Mouse (Mus musculus): ENCODE measurements around the gene Dlx4. TPM values are rescaled to one million over a fixed set of nuclear protein-coding genes. Genes with fewer than 3 reads are reported as not detected.
A peak's percentile ranks its signal among the peaks of the same experiment; 100 is the strongest.

Dlx4 gene
- total RNA-seq, 2 experiments from 2014 or later, result not detected

- ATAC-seq (ENCODE audit: poor library complexity, severe bottlenecking), result no peak
These were observed 2.4 kb downstream of the Dlx4 start for GRCm38 (mm10) chr11:95143663-95144062.

DNA sequence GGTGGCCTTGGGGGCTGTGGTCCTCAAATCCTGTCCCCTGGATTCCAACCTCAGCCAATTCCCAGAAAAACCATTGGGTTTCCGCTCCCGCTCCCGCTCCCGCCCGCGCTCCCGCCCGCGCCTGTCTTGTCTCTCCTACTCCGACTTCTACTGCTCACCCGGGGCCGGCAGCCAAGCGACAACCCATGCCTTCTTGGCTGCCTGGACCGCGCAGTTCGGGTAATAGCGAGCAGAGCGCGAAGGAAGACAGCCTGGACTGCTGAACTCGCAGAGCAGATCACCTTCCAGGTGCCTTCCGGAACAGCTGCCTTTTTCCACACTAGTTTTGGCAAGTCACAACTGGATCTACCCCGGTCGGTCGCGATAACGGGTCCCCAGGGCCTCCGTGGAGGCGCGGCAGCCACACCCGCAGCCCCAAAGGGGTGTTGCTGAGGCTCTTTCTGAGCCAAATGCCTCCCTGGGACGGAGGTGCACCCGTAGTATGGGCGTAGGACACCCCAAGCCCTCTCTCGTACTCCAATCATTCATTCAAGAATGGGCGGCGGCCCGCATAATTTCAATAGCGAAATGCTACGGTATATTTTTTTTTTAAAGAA is 3.0 kb downstream of the Dlx4 start:
- no peak for ATAC-seq (ENCODE audit: poor library complexity, severe bottlenecking)

DNA sequence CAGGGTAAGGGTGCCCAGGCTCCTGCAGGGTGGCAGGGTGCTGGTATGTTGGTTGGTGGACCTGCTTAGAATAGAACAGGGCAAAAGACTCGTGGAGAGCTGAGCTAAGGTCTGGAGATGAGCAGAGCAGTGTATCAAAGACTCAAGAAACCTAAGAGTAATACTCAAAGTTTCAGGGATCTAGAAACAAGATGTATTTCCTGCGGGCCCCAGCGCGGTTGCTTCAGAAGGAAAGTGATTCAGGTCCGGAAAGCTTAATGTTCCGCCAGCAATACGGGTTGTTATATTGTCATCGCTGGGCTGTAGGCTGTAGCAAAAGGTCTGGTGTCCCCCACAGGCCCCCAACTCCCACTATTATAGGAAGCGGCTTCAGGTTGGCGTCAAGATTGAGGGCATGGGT is 3.8 kb downstream of the Dlx4 start:
- ATAC-seq (ENCODE audit: poor library complexity, severe bottlenecking), result no peak

DNA sequence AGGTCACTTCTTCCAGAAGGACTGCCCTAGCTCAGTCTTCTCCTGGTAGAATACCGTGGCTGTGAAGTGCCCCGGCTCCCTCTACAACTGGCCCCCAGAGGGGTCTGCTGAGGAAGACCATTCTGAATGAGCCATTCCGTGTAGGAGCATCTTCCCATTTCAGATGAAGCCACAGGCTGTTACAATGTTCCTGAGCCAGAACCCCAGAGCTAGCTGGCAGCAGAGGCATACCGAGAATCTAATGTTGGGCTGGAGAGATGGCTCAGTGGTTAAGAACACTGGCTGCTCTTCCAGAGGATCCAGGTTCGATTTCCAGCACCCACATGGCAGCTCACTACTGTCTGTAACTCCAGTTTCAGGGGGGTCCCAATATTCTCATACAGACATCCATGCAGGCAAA is 6.2 kb downstream of the Dlx4 start:
- no peak for ATAC-seq (ENCODE audit: poor library complexity, severe bottlenecking)

DNA sequence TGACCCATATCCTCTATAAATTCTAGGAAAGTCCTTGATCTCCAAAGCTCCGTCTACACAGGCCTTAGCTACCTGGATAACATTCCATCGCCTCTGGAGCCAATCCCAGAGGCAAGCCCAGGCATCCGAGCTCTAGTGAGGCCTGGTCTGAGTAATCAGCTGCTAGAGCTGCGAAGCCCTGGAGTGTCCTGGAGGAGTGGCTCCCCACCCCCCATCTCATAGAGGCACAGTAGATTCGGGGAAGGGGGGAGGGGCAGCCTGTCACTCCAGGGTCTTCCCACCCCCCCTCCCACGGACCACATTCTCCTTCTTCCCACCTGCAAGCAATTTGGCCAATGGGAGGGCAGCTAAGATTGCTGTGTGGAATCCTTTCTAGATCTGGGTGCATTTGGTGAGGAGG is 8.8 kb downstream of the Dlx4 start:
- ATAC-seq (ENCODE audit: poor library complexity, severe bottlenecking), result no peak

DNA sequence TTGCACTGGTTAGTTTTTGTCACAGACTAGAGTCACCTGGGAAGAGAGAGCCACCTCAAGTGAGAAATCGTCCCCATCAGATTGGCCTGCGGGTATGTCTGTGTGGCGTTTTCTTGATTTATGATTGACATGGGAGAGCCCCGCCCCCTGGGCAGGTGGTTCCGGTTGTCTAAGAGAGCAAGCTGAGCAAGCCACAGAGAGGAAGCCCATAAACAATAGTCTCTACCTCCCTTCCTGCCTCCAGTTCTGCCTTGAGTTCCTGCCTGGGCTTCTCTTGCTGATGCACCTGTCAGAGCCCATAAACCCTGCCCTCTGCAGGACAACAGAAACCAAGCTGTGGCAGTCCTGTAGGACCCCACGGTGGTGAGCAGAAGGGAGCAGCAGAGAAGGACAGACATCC is 12.7 kb downstream of the Dlx4 start:
- ATAC-seq (ENCODE audit: poor library complexity, severe bottlenecking), result no peak

DNA sequence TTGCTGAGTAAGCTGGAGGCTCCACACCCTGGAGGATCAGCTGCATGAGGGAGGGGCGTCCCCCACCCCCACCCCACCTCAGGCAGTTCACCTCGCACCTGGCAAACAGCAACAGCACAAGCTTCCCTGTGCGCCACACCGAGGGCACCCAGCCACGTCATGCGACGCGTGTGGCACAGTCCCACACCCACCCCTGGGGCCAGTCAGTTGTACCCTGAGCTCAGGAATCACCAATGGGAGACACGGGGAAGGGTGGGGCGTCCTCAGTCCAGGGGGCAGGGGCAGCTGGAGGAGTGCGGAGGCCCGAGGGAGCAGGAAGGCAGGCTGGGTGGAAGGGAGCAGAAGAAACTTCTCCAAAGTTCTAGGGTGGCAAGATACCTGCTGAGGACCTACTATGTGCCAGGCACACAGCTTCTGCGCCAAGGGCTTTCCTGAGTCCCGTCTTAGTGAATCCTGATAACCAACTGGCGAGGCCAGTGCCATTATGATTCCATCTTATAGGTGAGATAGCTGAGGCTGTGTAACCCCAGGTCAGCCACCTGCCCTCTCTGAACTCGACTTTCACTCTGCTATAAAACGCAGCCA is 15.3 kb downstream of the Dlx4 start:
- no peak for ATAC-seq (ENCODE audit: poor library complexity, severe bottlenecking)

DNA sequence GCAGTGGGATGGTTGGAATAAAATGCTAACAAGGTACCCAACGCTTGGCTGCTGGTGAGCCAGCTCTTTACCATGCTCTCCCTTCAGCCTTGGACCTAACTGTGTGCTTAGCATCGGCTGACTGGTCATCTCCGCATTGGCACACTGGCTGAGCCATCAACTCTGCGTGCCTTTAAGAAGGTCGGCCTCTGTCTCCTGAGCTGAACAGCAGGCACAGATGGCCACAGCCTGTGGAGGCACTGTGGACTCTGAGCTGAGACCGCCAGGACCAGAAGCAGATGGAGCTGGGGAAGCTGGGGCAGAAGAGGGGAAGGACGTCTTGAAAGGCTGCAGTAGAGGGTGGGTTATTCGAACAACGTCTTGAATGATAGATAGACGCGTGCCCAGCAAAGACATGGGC is 17.7 kb downstream of the Dlx4 start:
- ATAC-seq (ENCODE audit: poor library complexity, severe bottlenecking), result no peak

DNA sequence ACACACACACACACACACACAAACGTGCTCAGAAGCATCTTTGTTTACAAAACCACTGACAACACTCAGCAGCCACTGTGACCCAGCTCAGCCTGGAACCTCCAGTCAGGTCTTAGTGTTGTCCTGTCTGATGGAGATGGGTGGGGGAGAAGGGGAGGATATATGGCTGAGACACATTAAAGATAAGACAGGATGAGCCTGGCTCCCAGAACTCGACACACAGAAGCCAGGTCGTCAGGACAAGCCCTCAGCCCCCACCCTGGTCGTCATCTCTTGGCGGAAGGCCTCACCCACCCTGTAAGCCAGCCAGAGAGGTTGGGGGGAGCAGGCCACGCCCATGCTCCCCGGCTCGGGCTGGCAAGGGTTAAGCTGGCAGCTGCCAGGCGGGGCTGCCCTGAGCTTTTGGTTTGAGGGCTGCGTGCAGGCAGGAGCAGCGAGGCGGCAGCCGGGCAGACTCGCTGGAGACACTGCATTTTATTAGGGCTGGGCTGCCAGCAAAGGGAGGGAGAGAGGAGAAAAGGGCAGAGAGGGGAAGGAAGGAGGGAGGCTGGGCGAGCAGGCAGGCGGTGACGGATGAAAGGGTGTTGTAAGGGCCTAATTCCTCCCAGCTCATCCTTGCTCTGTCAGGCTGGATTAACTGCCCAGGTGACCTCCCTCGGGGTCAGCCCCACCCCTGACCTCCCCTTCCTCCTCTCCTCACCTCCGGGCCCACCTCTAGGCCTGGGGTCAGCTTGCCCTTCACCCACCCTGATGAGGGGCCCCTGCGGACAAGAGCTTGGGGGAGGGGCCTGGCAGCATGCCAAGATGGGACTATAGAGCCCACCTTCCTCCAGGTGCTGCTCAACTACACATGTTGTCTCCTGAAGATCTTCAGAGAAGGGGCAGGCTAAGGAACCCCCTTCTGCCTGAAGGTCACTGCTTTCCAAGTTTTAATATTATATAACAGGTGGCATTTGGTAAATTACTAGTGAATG is 19.5 kb downstream of the Dlx4 start:
- ATAC-seq (ENCODE audit: poor library complexity, severe bottlenecking), result no peak

GRCm38 (mm10) chr11:95125366-95125948 is 20.6 kb downstream of the Dlx4 start:
- no peak for ATAC-seq (ENCODE audit: poor library complexity, severe bottlenecking)

GRCm38 (mm10) chr11:95122100-95122489 is 24.0 kb downstream of the Dlx4 start:
- no peak for ATAC-seq (ENCODE audit: poor library complexity, severe bottlenecking)

DNA sequence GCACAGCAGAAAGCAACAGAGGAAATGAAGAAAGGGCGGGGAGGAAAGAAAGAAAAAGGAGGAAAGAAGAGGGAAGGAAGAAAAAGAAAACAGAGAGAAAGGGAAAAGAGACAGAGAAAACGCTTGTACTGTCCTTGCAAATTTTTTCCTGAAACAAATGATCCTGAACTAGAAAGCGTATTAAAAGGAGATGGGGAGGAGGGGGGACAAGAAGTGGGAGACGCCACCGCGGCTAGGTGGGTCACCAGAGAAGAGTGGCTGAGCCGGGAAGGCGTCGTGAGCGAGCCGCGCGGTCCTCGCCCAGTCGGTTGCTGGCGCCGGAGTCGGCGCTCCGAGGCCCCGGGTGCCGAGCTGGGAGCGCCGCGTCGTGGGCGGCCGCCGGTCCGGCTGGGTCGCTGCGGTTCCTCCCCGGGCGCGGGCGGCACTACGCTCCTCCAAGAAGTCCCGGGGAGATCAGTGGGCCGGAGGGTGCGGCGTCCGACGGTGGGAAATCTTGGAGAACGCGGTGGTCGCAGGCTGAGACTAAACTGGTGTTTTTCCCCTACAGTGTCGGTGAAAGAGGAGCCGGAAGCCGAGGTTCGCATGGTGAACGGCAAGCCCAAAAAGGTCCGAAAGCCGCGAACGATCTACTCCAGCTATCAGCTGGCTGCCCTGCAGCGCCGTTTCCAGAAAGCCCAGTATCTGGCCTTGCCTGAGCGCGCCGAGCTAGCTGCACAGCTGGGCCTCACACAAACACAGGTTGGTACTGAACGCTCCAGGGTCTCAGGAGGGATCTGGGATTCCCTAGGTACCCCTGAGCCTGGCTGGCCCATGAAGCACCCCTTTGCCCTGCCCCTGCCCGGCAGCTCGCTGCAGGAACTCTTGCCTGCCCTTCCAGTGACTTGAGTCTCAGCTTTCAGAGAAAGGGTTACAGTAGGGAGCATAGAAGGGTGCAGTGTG is 24.6 kb downstream of the Dlx4 start:
- ATAC-seq (ENCODE audit: poor library complexity, severe bottlenecking), result no peak

DNA sequence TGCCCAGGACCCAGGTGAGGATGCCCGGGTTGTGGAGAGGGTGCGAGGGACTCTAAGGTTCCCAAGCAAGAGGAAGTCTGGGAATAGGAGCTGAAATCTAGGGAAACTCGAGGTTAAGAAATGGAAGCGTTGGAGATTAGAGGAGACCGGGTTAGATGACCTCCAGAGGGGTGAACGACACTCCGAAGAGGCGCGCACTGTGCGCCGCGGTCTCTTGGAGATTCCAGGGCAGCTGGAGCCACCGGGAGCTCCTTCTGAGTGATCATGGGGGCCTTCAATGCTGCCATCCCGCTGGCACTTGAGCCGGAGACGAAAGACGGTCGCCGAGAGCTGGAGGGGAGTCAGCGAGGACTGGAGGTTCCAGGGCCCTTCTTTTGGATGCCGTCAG is 25.4 kb downstream of the Dlx4 start:
- ATAC-seq (ENCODE audit: poor library complexity, severe bottlenecking), result no peak

DNA sequence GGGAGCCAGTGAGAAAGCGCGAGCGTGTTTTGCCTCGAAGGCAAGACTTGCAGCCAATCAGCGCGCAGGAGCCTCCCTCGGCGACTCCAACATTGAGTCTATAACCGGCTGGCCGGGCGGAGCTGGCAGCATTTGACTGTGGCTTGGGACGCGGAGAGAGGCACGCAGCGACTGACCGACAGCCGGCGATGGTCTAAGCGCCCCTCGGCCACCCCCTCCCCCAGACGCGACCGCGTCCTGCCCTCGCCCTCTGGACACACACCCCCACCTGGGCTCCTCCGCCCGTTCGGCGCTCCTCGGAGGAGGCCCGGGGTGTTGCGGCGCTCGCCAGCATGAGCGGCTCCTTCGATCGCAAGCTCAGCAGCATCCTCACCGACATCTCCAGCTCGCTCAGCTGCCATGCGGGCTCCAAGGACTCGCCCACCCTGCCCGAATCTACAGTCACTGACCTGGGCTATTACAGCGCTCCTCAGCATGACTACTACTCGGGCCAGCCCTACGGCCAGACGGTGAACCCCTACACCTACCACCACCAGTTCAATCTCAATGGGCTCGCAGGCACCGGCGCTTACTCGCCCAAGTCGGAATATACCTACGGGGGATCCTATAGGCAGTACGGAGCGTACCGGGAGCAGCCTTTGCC is 26.0 kb downstream of the Dlx4 start, which contains the start of gene Dlx3:
TSS of gene Dlx3 (plus strand) at position 130 of the 643 bp plus-strand sequence.
- no peak for ATAC-seq (ENCODE audit: poor library complexity, severe bottlenecking)

DNA sequence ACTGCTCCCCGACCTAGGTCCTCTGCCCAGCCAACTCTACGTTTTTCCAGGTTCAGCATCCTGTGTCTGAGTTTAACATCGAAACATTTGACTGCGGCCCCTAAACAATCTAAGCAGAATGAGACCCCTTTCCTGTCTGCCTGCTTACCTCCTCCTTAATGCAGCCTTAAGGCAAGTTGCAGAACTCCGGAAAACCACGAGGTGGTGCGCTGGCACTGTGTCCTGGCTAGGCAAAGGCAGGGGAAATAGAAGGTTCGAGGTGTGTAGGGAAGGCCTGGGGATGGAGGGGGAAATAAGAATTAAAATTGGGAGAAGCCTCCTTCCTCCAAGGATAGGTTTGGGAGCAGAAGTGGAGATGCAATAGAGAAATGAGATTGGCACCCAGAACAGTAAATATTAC is 27.6 kb downstream of the Dlx4 start:
- ATAC-seq (ENCODE audit: poor library complexity, severe bottlenecking), result 0 out of 2 replicates have a peak, but pooled peaks have one; percentile 30

DNA sequence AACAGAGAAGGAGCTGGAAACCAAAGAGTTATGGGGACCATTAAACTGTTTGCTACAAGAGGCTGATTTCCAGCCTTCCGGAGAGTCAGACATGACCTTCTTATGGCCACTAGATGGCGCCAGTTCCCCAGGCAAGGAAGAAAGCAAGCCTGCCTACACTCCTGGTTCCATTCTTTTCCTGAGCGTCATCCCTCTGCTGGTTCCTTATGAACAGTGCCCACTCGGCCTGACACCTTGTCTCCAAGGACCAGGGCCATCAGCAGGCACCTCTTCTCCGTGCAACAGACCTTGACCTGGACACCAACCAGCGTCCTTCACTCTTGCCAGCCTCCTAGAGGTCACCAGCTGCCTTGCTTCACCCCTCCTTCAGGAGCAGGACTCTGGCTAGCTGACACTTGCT is 29.0 kb downstream of the Dlx4 start:
- ATAC-seq (ENCODE audit: poor library complexity, severe bottlenecking), result peak; percentile 67

- no peak for ATAC-seq (ENCODE audit: poor library complexity, severe bottlenecking)
These were observed 36.0 kb downstream of the Dlx4 start for GRCm38 (mm10) chr11:95110081-95110480.

DNA sequence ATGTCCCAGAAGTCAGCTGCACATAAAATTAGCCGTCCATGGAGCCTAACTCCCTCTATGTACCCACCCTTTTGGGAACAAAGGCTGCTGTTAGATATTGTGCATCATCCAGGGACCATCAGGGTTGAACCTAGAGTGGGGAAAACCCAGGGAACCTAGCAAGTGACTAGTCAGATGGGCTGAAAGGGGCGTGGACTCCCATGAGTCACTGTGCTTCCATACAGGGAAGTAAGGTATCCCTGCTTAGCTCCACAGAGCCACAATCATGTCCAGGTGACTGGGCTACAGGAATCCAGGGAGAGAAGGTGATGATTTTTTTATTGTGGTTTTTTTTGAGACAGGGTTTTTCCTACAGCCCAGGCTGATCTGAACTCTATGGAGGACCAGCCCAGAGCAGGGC is 37.1 kb downstream of the Dlx4 start:
- no peak for ATAC-seq (ENCODE audit: poor library complexity, severe bottlenecking)

DNA sequence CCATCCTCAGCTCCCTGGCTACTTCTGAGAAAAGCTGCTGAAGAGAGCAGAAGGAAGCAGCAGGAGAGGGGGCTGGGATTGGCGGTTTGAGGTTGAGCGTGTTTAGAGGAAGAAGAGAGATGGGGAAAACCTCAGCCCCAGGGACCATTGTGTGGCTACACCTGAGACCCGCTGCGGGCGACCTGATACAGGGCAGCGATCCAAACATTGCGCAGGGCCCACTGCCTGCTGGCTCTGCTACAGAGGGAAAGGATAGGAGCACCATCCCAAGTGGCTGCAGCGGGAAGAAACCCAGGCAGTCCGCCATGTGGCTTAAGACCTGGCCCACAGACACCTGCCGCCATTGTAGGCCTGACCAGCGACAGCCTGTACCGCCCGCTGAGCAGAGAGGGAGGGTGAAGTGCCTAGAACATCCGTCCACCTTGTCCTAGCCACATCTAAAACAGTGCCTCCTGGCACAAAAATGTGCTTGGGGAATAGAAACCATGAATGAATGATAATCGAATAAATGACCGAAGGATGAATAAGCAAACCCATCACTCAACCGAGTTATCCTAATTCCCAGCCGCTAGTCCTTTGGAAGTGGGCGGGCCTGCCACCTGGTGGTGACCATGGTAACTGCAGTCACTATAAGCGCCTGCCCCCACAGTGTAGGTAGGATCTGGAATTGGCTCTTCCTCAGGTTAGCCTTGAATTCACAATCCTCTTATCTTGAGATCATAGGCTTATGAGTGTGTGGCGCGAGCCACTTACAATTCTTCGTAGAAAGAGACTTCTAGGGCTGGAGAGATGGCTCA is 39.4 kb downstream of the Dlx4 start:
- peak; percentile 77 for ATAC-seq (ENCODE audit: poor library complexity, severe bottlenecking)

Data from megakaryocyte, adult 5-6 weeks (primary cell).